Mouse (Mus musculus) megakaryocyte, embryonic 14.5 days (primary cell): Measurements from ENCODE around the gene Colgalt1.

Source experiments
- FLI1 ChIP-seq: IDR thresholded peaks from 2 replicates; pipeline ENCODE4 v1.6.1; 2012; ENCODE audit warnings: low read length, inconsistent platforms, mixed read lengths
- GATA1 ChIP-seq: IDR thresholded peaks from 3 replicates; pipeline ENCODE4 v1.6.1; 2012; ENCODE audit warnings: mixed read lengths, low read length, inconsistent platforms, borderline replicate concordance

GRCm38 (mm10) chr8:71610822-71611651 lies at the start of gene Colgalt1:
- TF ChIP-seq GATA1, result no peak
- TF ChIP-seq FLI1, result no peak
